Mouse (Mus musculus) cerebellum, postnatal 14 days (tissue): ENCODE measurements around the gene Kdelc1.

Source experiments
- DNase-seq, 2 experiments: peaks; one replicate each; pipeline ENCODE4 v3.0.0; 2021; ENCODE audit warnings: mixed read lengths in 2 of 2

The Kdelc1 gene

DNA sequence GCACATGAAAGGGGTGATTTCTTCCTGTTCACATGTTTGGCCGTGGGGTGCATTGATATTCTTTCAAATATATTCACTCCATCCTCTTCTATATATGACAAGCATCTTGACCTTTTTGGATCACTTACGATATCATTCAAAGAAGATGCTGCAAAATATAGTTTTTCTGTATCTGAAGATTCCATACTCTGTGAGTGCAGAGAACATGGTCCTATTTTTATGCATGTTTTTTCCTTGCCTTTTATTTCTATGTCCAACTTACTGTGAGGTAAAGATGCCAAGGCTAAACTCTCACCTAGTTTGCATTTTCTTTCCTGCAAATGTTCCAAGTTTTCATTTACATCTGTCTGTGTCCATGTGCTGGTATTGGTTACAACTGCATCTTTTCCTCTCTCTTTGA lies 56.8 kb downstream of the Kdelc1 start, which contains the start of gene Gm8251:
TSS of gene Gm8251 (minus strand) at position 101 of the 400 bp plus-strand sequence.
- DNase-seq: no peak

GRCm38 (mm10) chr1:44057805-44058204 lies 60.8 kb downstream of the Kdelc1 start:
- no peak for DNase-seq
